Mouse (Mus musculus) layer of hippocampus, postnatal 25 days (tissue): ENCODE measurements around the gene Adamts16. TPM values are rescaled to one million over a fixed set of nuclear protein-coding genes. Genes with fewer than 3 reads are reported as not detected.
"Not testable (repeated sequence)": the region's sequence is repeated elsewhere in the genome, so short reads cannot be mapped to it uniquely, and the experiment has no call there.

ENCODE experiments used
- DNase-seq, 2 experiments: peaks; one replicate each; pipeline ENCODE4 v3.0.0; 2022; ENCODE audit warnings: mixed read lengths in 2 of 2, low spot score in 1 of 2; ENCODE audit errors: extremely low spot score in 1 of 2
- total RNA-seq, 2 experiments: library from RNA; stranded (reverse); gene quantifications; 2 replicates each; pipeline ENCODE4 v1.2.3; 2021

Adamts16 gene
- 1 to 10 TPM; 1.5 to 2.5 TPM for total RNA-seq

GRCm38 (mm10) chr13:70841421-70841904, at the start of gene Adamts16:
Gene Adamts16, minus strand, starts transcription at chr13:70841811.
- peak in 1 of 2 experiments; percentile 24 for DNase-seq

DNA sequence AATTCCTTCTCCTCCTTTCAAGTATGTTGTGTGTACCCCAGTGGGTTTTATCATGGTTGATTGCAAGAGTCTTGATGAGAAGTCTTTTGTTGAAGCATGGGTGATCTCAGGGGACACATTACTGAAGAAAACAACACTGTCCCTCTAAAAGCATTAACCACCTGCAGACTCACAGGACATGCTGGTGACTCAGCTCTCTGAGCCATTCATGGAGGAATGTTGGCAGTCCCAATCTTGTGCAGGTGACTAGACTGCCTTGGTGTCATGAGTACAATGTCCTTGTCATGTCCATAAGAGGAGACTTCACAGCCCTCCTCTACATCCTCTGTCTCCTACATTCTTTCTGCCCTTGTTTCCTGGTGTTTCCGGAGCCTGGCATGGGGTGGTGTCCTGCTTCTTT, 45.5 kb upstream of the Adamts16 start:
- DNase-seq = no peak

GRCm38 (mm10) chr13:70885006-70885405, 43.4 kb upstream of the Adamts16 start:
- no peak for DNase-seq

- peak; percentile 40 to 62 for DNase-seq
These were observed 42.6 kb upstream of the Adamts16 start for GRCm38 (mm10) chr13:70883891-70884890.

DNA sequence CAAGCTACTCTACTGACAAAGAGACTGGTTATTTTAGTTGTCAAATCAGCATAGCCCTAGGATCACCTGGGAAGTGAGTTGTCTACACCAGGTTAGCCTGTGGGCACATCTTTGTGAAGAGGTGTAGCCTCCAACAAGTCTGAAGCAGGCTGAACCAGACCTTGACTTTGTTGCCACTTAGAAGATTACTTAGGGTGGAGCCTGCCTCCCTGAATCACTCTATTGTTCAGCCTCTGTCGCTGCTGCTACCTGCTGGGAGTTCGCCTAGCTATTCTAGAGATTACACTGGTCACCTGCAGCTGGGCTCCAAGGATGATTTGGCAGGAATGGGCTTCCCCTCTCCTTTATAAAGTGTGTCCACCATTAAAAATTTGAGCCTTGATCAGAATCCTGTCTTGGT, 38.4 kb upstream of the Adamts16 start:
- not testable (repeated sequence) for DNase-seq

GRCm38 (mm10) chr13:70877550-70877913, 35.9 kb upstream of the Adamts16 start:
- DNase-seq = no peak

DNA sequence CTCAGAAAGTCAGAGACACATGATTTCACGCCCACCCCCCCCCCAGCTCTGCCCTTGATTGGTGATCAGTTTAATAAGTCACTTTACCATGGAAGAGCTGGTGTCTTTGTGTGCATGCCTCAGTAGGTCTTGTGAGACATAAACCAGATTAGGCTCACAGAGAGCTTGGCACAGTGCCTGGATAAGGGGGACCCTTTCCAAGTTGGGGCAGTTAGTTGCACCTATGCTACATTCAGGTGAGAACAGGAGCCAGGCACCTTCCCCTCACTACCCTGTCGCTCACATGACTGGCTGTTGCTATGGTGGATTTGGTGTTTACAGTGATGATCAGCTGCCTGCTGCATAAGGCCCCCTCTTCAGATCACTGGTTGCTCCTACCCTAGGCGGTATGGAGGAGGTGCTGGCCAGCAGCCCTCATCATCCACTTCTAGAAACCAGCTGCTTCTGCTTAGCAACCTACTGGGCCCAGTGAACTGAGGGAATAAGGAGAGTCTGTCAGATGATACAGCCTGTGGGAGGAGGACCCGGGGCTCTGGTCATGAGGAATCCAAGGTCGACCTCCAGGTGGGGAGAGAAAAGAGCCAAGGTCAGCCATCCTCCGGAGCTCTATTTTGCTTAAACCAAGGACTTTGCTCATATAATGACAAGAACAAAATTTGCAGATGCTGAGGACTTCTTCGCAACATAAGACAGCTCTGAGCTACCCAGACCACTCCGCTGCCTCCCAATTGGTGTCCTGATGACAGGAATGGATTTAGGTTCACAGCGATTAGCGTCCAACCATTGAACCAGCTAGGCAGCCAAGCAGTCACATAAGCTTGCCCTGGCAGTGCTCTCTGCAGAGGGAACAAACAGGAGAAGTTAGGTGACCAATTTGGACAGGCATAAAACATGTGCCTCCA, 35.3 kb upstream of the Adamts16 start:
- DNase-seq = no peak

DNA sequence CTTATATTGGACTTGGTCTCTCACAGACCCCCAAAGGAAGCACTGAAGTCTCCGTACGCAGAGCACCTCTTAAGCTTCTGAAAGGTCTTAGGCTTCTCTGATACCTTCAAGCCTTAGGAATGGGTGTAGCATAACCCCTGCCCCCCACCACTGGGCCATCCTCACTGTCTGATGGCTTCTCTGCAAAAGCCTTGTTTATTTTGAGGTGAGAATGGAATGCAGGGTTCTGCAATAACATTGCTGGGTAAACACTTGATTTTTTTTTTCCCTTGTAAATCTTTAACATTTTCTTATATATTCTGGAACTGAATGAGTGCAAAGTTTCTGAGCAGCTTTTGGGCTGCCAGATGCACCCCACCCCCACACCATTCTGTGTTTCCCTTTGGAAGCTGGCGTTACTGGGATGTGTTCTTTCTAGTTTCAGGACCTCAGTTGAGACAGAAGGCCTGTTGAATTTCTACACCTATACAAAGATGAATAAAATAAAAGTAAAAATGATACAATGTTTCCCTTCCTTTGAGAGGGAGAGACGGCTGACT, 33.9 kb upstream of the Adamts16 start:
- no peak for DNase-seq

DNA sequence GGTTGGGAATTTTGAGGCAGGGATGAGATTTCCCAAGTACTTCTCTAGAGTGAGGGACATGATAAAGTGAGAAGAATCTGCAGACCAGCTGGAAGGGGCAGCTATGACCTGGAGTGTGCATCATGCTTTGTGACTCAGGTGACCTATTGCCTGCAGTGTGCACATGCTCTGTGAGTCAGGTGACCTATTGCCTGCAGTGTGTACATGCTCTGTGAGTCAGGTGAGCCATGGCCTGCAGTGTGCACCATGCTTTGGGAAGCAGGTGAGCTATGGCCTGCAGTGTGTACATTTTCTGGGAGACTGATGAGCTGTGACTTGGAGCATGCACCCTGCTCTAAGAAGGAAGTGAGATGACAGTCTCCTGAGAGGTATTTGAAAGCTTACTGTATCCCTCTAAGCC, 33.1 kb upstream of the Adamts16 start:
- no peak for DNase-seq

DNA sequence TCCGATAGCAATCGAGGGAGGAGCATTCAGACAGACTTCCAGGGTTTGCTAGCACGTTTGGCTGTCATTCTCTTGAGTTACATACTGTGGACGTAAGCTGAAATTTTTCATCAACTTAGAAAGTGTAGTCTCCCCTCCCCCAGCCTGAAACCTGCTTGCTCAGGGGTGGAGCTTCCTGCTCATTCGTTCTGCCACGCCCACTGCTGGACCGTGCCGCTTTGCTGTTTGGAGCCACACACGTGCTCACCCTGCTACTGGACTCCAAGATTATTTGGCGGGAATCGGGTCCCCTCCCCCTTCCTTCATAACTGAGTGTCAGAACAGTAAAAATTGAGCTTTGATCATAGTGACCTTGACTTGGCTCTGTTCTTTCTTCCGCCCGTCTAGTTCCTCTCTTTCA, 32.2 kb upstream of the Adamts16 start:
- DNase-seq = not testable (repeated sequence)

GRCm38 (mm10) chr13:70871049-70871448, 29.4 kb upstream of the Adamts16 start:
- DNase-seq = no peak

- no peak for DNase-seq
These were observed 25.5 kb upstream of the Adamts16 start for GRCm38 (mm10) chr13:70866971-70867625.

DNA sequence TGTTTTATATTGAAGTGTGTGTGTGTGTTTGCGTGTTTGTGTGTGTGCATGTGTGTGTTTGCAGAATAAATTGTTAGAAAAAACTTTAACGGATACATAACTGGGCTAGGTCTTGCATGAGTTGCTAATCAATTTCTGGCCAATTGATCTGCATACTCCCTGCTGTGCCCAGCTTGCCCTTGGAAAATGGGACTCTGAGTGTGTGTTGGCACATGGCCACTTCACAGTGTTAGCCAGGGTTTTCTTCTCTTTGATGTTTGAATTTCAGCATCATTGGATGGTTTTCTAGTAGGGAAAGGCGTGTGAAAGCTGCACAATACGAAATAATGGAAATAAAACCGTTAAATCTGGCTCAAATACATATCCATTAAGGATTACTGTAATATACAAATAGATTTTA, 24.3 kb upstream of the Adamts16 start:
- DNase-seq = no peak

GRCm38 (mm10) chr13:70862162-70862908, 20.7 kb upstream of the Adamts16 start:
- no peak for DNase-seq

- DNase-seq = no peak
These were observed 12.0 kb upstream of the Adamts16 start for GRCm38 (mm10) chr13:70853601-70854000.

DNA sequence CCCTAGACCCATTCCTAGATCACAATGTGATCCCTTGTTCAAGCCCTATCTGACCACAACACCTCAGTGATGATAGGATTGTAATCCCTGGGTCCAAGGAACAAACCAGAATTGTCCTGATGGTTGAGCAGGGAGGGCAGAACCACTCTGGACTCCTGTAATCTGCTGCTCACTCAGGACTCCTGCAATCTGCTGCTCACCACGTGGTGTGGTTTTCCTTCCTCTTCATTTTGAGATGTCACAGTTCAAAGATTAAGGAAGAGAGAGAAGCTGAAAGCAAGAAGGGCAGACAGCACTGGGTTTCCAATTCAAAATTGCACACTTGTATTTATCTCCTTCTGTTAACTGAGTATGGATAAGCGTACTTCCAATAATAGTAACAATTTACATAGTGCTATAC, 5.3 kb upstream of the Adamts16 start:
- no peak for DNase-seq

DNA sequence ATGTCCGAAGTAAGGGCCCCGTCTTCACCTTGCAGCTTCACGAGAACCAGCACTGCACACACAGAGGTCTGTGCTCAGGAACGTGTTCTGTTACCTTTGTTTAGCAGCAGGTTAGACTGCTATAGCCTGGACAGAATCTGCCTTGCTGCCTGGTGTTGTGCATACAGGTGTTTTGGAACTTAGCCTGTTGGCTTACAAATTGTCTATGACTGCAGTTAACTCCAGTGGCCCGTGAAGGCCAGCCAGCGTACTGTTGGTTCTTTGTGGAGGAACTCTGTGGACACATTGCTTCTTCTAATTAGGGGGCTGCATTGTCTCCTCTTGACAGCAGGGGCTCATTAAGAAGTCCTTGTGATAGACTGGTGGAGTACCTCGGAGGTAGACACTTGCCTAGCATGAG, 3.9 kb upstream of the Adamts16 start:
- DNase-seq = no peak

- DNase-seq = no peak
These were observed 515 bp upstream of the Adamts16 start for GRCm38 (mm10) chr13:70842126-70842525.

GRCm38 (mm10) chr13:70840161-70840560, 1.4 kb downstream of the Adamts16 start:
- DNase-seq = peak; percentile 55 to 92
